8 mouse cellular contexts compared by ENCODE assay signal in the genomic region with DNA sequence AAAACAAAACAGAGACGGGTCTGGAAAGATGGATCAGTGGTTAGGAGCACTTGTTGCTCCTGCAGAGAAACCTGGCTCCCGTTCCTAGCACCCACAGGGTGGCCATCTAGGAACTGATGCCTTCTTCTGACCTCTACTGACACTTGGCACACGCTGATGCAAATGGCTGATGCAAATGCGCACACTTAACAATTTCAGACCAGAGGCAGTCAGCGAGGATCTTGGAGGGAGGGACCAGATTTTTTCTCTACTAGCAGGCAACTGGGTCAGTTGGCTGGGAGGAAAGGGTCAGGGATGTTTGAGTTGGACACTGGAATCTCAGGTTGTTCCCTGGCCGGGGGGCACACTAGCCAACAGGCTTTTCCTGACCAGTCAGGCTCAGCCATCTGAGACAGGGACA. TPM values are rescaled to one million over a fixed set of nuclear protein-coding genes. Genes with fewer than 3 reads are reported as not detected.
DNase-seq lines count a peak whose midpoint lies in the region; ATAC-seq and TF ChIP-seq lines count a peak whose summit lies in the region.

A gene (plus strand): TSS at position 240 of the 400 bp plus-strand sequence.

- TF ChIP-seq CTCF in left cerebral cortex, adult 2 months (IDR thresholded peaks at IDR 0.05) = no peak

- H3K9ac ChIP-seq in intestine, embryonic 15.5 days = peak within 1 kb of the TSS; percentile 84
- peak within 1 kb of the TSS; percentile 82 for H3K9ac ChIP-seq in midbrain, embryonic 12.5 days (replicated peaks)

- ATAC-seq in intestine, embryonic 15.5 days = no peak
- ATAC-seq in midbrain, embryonic 12.5 days (ENCODE audit: low FRiP score, low read depth) = no peak

- peak within 1 kb of the TSS; percentile 59 for H3K4me3 ChIP-seq in left cerebral cortex, adult 2 months
- H3K4me3 ChIP-seq in intestine, embryonic 15.5 days (replicated peaks) = peak within 1 kb of the TSS; percentile 60
- H3K4me3 ChIP-seq in midbrain, embryonic 12.5 days = peak within 1 kb of the TSS; percentile 60

- peaks cover 31% of the 10 kb centered on the region for H3K4me1 ChIP-seq in intestine, embryonic 15.5 days (replicated peaks)
- H3K4me1 ChIP-seq in midbrain, embryonic 12.5 days = peaks cover 38% of the 10 kb centered on the region

- 43% methylated on average over 6 of the region's 6 CpGs for WGBS in intestine, embryonic 15.5 days
- WGBS in midbrain, embryonic 12.5 days = 27% methylated on average over 6 of the region's 6 CpGs

- no peaks in the 10 kb centered on the region for H3K9me3 ChIP-seq in intestine, embryonic 15.5 days
- H3K9me3 ChIP-seq in midbrain, embryonic 12.5 days = no peaks in the 10 kb centered on the region

- no peak within 1 kb of the TSS for H3K27ac ChIP-seq in left cerebral cortex, adult 2 months
- H3K27ac ChIP-seq in intestine, embryonic 15.5 days = peak within 1 kb of the TSS; percentile 51; the same call in 1 of the 2 replicates
- no peak within 1 kb of the TSS; the same call in 1 of the 2 replicates for H3K27ac ChIP-seq in midbrain, embryonic 12.5 days (replicated peaks)

- H3K4me2 ChIP-seq in intestine, embryonic 15.5 days (replicated peaks) = peak within 1 kb of the TSS; percentile 97
- H3K4me2 ChIP-seq in midbrain, embryonic 12.5 days (replicated peaks) = peak within 1 kb of the TSS; percentile 93

- intact Hi-C loops in left cerebral cortex, adult 2 months (cut with DNase I) = no loop called here
- intact Hi-C loops in gastrocnemius, postnatal 36 days (cut with DNase I) = no loop called here

- no peaks in the 10 kb centered on the region for H3K36me3 ChIP-seq in intestine, embryonic 15.5 days
- H3K36me3 ChIP-seq in midbrain, embryonic 12.5 days = peaks cover 4% of the 10 kb centered on the region; the same call in 1 of the 2 replicates

- H3K27me3 ChIP-seq in intestine, embryonic 15.5 days (replicated peaks) = 0 out of 2 replicates have a peak, but pooled peaks cover 9% of the 10 kb centered on the region
- H3K27me3 ChIP-seq in midbrain, embryonic 12.5 days = peaks cover 92% of the 10 kb centered on the region

- DNase-seq in left cerebral cortex, adult 2 months (ENCODE audit: extremely low spot score in 1 of 2, low spot score in 2 of 2) = no peak
- DNase-seq in left cerebral cortex, adult 11 months (ENCODE audit: low spot score) = no peak
- DNase-seq in adrenal gland, postnatal 4 days (ENCODE audit: low spot score in 2 of 2) = no peak
- DNase-seq in gastrocnemius, postnatal 36 days = no peak
- no peak for DNase-seq in retina, embryonic 14.5 days (ENCODE audit: low spot score)
- DNase-seq in cerebellum, adult 9-11 months = no peak

RNA-seq across cellular contexts. Expression of the gene that starts here (rescaled TPM):
- 100 to 1,000 TPM; 364 to 413 TPM for total RNA-seq in left cerebral cortex, adult 2 months (2021)
- 100 to 1,000 TPM; 310 to 396 TPM for total RNA-seq in adrenal gland, postnatal 4 days (2021)
- 1,000 to 10,000 TPM; 1,320 to 1,585 TPM for total RNA-seq in gastrocnemius, postnatal 36 days (2021)
- 171 and 215 TPM in 2 replicates for polyA plus RNA-seq in intestine, embryonic 15.5 days (2015; fragmentation: Nextera tagmentation; extraction: Ambion mirVana)
- polyA plus RNA-seq in midbrain, embryonic 12.5 days (2016; fragmentation: Nextera tagmentation; extraction: Ambion mirVana) = 5.7 and 7.4 TPM in 2 replicates

Comparison
In these comparisons a context has a peak if more than half of its experiments do, and no peak if none do; other contexts are left out.
1. RNA of the gene that starts here (polyA plus RNA-seq): 171 to 215 TPM in intestine, embryonic 15.5 days; 5.7 to 7.4 TPM in midbrain, embryonic 12.5 days; every median in the first group is over 10 times any median in the second.
2. Peak in every context shown above with its lines, with median percentiles within 50 percentile points of each other: H3K4me3 ChIP-seq.